Mouse (Mus musculus): Measurements from ENCODE around the gene Csrnp3.

DNA sequence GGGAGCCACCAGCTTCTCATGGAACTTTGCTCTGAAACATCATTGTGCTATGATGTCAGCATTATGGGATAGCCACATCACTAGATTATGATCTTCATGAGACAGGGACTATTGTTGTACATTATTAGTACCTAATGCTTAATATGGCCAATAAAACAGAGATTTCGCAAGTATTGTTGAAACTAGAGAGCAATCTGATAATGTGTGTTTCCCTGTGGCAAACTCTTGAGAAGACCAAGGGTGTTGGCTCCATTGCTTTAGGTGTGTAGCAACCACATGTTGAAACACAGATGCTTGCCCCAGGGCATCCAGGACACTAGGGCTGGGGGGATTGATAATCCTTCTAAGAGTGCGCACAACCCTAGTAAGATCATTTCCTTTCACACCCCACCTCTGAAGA is 235.2 kb downstream of the Csrnp3 start:
- TF ChIP-seq POLR2A (IDR thresholded peaks at IDR 0.05; ENCODE audit: extremely low read depth, insufficient read depth, low read length) (no peak), CTCF (IDR thresholded peaks at IDR 0.05; ENCODE audit: low read depth, low read length) (no peak)
